Mouse (Mus musculus) kidney, postnatal 0 days (tissue): ENCODE results near the gene Zbtb38. TPM values are rescaled to one million over a fixed set of nuclear protein-coding genes. Genes with fewer than 3 reads are reported as not detected.

ENCODE experiments used
- ATAC-seq: fragments of 200-750 bp; cut with Nextera tagmentation; replicated peaks from 2 replicates; pipeline ENCODE4 v1.8.0; 2017; ENCODE audit warnings: low read depth, moderate number of reproducible peaks, moderate TSS enrichment, moderate library complexity; ENCODE audit not compliant: low FRiP score
- DNase-seq: peaks from one replicate; pipeline ENCODE4 v3.0.0-alpha.2; 2016; ENCODE audit warnings: low spot score
- H3K27ac ChIP-seq: fragments of 300-500 bp; sonication (generic); 2 replicates; pipeline ENCODE4 v1.5.1; 2014; ENCODE audit warnings: mild to moderate bottlenecking
- H3K27me3 ChIP-seq: fragments of 300-500 bp; sonication (generic); 2 replicates; pipeline ENCODE4 v1.6.1; 2014; ENCODE audit warnings: low read length, mixed read lengths; ENCODE audit not compliant: insufficient read depth
- H3K36me3 ChIP-seq: fragments of 300-500 bp; sonication (generic); 2 replicates; pipeline ENCODE4 v1.6.1; 2014; ENCODE audit warnings: low read length, mixed read lengths; ENCODE audit not compliant: insufficient read depth
- H3K4me1 ChIP-seq: fragments of 300-500 bp; sonication (generic); replicated peaks from 2 replicates; pipeline ENCODE4 v1.6.1; 2014; ENCODE audit warnings: antibody characterized with exemption, low read length, mixed read lengths; ENCODE audit not compliant: insufficient read depth
- H3K4me2 ChIP-seq: fragments of 300-500 bp; sonication (generic); 2 replicates; pipeline ENCODE4 v1.6.1; 2014; ENCODE audit warnings: mild to moderate bottlenecking, low read length, moderate library complexity, mixed read lengths
- H3K4me3 ChIP-seq: fragments of 300-500 bp; sonication (generic); replicated peaks from 2 replicates; pipeline ENCODE4 v1.5.1; 2014; ENCODE audit warnings: low read depth, low read length
- H3K9ac ChIP-seq: fragments of 300-500 bp; sonication (generic); 2 replicates; pipeline ENCODE4 v1.6.1; 2014; ENCODE audit warnings: low read depth, low read length
- H3K9me3 ChIP-seq: fragments of 300-500 bp; sonication (generic); replicated peaks from 2 replicates; pipeline ENCODE4 v1.6.1; 2016; ENCODE audit warnings: low read length, inconsistent platforms, mixed read lengths
- CTCF ChIP-seq: IDR thresholded peaks from 2 replicates; pipeline ENCODE4 v1.5.1; 2016; ENCODE audit warnings: antibody characterized with exemption, low read depth, mild to moderate bottlenecking, moderate library complexity
- WGBS: fragments of 180-500 bp; shearing (Covaris S2); extraction: QIAGEN DNeasy Blood & Tissue Kit; methylation state at CpG from one replicate; pipeline ENCODE4 v1.1.7; 2014; 5-methylcytosine and 5-hydroxymethylcytosine counted together
- polyA plus RNA-seq: library from polyadenylated mRNA; unstranded; fragments of >200 nt; fragmentation: Nextera tagmentation; extraction: Ambion mirVana; gene quantifications from 2 replicates; pipeline ENCODE4 v1.2.1, GENCODE M21; 2015

Gene Zbtb38
- polyA plus RNA-seq, 1 experiment from 2014 or later: 28.3 TPM

DNA sequence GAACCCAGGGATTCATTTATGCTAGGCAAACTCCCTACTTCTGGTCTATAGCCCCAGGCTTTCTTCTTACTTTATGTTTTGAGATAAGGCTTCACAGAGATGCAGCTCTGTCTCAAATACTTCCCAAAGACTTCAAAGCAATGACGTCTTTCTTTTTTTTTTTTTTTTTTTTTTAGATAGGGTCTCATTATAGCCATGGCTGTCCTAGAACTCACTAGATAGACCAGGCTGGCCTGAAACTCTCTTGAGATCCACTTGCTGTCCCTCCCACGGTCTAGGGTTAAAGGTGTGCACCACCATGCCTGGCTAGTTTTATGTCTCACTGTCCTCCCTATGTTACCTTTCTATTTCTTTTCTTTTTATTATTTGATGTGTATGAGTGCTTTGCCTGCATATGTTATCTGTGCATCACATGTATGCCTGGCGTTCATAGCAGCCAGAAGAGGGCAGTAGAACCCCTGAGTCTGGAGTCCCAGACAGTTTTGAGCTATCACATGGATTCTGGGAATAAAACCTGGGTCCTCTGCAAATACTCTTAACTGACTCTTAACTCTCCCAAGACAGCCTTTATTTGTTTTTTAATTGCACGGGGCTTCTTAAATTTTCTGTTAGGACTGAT is 37.9 kb upstream of the Zbtb38 start:
- Histone ChIP-seq H3K4me2 (no peak overlapping the region), H3K4me3 (no peak overlapping the region), H3K9ac (no peak overlapping the region), H3K27ac (no peak overlapping the region), H3K9me3 (no peaks in the 10 kb centered on the region), H3K36me3 (no peaks in the 10 kb centered on the region), H3K27me3 (no peaks in the 10 kb centered on the region), H3K4me1 (0 out of 2 replicates have a peak, but pooled peaks cover 1% of the 10 kb centered on the region)
- TF ChIP-seq CTCF: peak; percentile 55
- ATAC-seq (no peak), DNase-seq (no peak)
- 50% methylated on average over 4 of the region's 4 CpGs for WGBS

DNA sequence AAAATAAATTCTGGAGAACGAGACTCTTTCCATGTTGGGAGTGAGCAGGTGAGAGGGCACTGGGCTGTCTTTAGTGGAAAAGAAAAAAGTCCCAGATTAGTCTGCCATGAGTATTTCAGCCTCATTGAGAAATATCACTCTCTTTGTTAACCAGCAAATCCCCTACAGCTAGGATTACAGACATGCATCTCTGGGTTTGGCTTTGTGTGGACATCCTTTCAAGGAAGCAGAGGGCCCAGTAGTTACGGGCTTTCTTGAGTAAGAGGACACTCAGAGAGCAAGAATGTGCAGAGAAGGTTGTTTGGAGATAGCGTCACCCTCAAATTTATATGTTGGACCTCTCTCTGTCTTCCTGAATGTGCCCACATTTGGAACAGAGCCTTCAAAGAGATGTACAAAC is 37.3 kb upstream of the Zbtb38 start:
- WGBS: 62% methylated on average over 3 of the region's 3 CpGs
- Histone ChIP-seq H3K9me3 (no peaks in the 10 kb centered on the region), H3K27ac (no peak overlapping the region), H3K36me3 (no peaks in the 10 kb centered on the region), H3K4me1 (0 out of 2 replicates have a peak, but pooled peaks cover 3% of the 10 kb centered on the region), H3K4me2 (no peak overlapping the region), H3K9ac (no peak overlapping the region), H3K4me3 (no peak overlapping the region), H3K27me3 (no peaks in the 10 kb centered on the region)
- ATAC-seq: no peak
- DNase-seq: no peak
- TF ChIP-seq CTCF: no peak

DNA sequence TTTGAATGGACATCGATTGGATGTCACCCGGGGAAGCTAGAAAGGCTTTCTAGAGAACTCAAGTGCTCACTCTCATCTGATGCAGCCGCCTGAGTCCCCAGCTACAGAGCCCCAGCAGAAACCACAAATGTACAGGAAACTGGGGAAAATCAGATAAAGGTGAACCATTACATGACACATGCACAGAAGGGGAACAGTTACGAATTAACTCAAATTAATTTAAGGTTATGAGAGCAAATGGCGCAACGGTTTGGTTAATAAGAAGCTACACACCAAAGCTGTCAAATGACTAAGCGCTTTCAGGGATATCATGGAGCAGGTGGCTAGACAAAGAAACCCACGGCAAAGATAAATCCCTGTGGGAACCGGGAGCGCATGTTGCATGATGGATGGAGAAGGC is 35.2 kb upstream of the Zbtb38 start:
- H3K4me1 ChIP-seq: 0 out of 2 replicates have a peak, but pooled peaks cover 3% of the 10 kb centered on the region
- H3K9ac ChIP-seq: no peak overlapping the region
- peak overlapping the region; percentile 37; the same call in 1 of the 2 replicates for H3K27ac ChIP-seq
- no peak for ATAC-seq
- DNase-seq: peak; percentile 50
- 64% methylated on average over 10 of the region's 10 CpGs for WGBS
- no peaks in the 10 kb centered on the region for H3K27me3 ChIP-seq
- H3K4me3 ChIP-seq: no peak overlapping the region
- no peaks in the 10 kb centered on the region for H3K36me3 ChIP-seq
- no peaks in the 10 kb centered on the region for H3K9me3 ChIP-seq
- H3K4me2 ChIP-seq: peak overlapping the region; percentile 11; the same call in 1 of the 2 replicates
- no peak for TF ChIP-seq CTCF

DNA sequence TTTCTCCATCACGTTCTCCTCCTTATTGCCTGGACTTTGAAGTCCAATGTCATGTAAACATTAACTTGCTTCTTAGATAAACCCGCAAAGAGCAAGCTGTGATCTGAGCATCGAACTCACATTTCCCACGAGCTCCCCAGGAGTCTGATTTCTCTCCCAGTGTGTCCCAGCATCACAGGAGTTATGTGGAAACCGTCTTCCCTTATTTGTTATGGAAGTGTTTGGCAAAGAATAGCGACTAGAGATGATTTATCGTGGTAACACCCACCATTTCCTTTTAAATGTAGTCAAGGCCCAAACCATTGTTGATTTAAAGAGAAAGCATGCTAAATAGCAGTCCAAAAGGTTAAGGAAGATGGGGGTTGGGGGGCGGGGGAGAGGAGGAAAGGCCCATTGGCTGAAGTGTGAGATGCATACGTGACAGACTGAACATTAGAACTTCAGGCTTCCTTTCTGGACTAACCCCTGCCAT is 33.3 kb upstream of the Zbtb38 start:
- H3K27ac ChIP-seq: peak overlapping the region; percentile 67
- peak; percentile 93 for DNase-seq

DNA sequence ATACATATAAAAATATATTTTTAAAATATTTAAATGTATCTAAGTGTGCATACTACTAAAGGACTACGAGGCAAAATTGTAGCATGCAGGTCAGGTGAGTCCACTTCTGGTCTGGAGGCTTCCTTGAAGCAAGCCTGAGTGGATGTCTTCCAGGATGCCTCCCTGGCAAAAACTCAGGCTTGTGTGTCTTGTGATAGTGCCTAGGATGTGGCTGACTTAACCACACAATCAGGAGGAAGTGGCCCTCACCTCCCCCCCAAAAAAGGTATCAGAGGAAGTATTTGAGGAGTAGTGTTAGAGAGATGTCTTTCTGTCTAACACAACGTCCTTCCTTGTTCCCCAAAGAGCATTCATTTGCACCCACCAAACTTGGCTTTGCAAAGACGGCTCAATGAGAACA is 32.6 kb upstream of the Zbtb38 start:
- Histone ChIP-seq H3K9me3 (no peaks in the 10 kb centered on the region), H3K4me1 (0 out of 2 replicates have a peak, but pooled peaks cover 3% of the 10 kb centered on the region), H3K27ac (peak overlapping the region; percentile 67), H3K36me3 (no peaks in the 10 kb centered on the region), H3K4me3 (no peak overlapping the region), H3K27me3 (no peaks in the 10 kb centered on the region), H3K9ac (no peak overlapping the region), H3K4me2 (no peak overlapping the region)
- no peak for ATAC-seq
- no peak for DNase-seq
- 71% methylated on average over 3 of the region's 3 CpGs for WGBS
- TF ChIP-seq CTCF: no peak

More for the DNA sequence above, 33.3 kb upstream of the Zbtb38 start:
- Histone ChIP-seq H3K36me3 (no peaks in the 10 kb centered on the region), H3K4me1 (0 out of 2 replicates have a peak, but pooled peaks cover 3% of the 10 kb centered on the region), H3K9me3 (no peaks in the 10 kb centered on the region), H3K9ac (no peak overlapping the region), H3K4me3 (no peak overlapping the region), H3K4me2 (no peak overlapping the region), H3K27me3 (no peaks in the 10 kb centered on the region)
- WGBS: 23% methylated on average over 9 of the region's 9 CpGs
- no peak for TF ChIP-seq CTCF
- ATAC-seq: peak; percentile 48; the same call in 1 of the 2 replicates

DNA sequence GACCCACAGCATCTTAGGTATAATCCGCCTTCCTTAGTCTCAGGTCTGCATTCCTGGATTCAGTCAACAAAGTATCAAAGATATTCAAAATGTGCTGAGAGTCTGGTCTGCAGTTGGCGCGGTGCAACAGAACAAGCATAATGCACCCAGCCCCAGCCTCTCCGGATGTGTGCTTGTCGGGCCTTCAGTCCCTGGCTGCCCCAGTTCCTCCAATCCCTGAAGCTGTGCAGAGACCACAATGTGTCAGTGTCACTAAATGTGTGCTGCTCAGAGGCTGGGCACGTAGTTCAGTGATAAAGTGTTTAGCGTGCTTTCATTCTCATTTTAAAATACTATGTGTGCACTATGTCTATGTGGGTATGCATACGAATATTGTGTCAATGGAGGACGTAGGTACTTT is 31.0 kb upstream of the Zbtb38 start:
- no peak for ATAC-seq
- no peak overlapping the region for H3K4me3 ChIP-seq
- no peak overlapping the region for H3K9ac ChIP-seq
- H3K4me2 ChIP-seq: no peak overlapping the region
- DNase-seq: no peak
- H3K27ac ChIP-seq: no peak overlapping the region
- H3K27me3 ChIP-seq: no peaks in the 10 kb centered on the region
- WGBS: 93% methylated on average over 9 of the region's 9 CpGs
- no peak for TF ChIP-seq CTCF
- H3K9me3 ChIP-seq: no peaks in the 10 kb centered on the region
- H3K36me3 ChIP-seq: no peaks in the 10 kb centered on the region
- 0 out of 2 replicates have a peak, but pooled peaks cover 3% of the 10 kb centered on the region for H3K4me1 ChIP-seq
